Mouse (Mus musculus): ENCODE measurements at regions not wholly inside any gene's neighbourhood (a gene's known extent, or its start where the extent isn't known, plus 50 kb on each side); places are given as distances from the start of the nearest gene placed in this dataset.
"Not testable (repeated sequence)": the region's sequence is repeated elsewhere in the genome, so short reads cannot be mapped to it uniquely, and the experiment has no call there.

DNA sequence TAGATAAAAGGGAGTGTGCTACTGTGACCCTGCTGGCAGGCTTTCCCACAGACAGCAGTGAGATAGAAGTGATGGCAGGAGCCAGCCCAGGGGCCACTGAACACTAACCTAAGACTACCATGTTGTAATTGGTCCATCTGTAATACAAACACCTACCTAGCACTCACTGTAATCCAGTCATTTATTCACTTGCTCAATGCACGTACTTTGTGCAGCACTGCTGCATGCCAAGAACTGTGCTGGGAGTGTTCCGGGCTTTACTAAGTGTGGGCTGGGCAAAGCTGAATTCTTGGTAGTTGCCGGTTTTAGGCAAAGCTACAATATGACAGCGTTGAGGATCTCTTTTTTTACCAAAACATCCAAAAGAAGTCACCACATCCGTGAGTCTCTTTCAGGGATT lies 172.1 kb downstream of the Srek1 start:
- WGBS = 91% methylated on average over 5 of the region's 5 CpGs
- Histone ChIP-seq H3K9ac (ENCODE audit: low read length) (no peak overlapping the region), H3K9me3 (ENCODE audit: control insufficient read depth, low read length) (no peaks in the 10 kb centered on the region), H3K27ac (replicated peaks; ENCODE audit: low read depth, low read length) (no peak overlapping the region), H3K4me2 (ENCODE audit: low read depth, severe bottlenecking) (no peak overlapping the region), H3K36me3 (ENCODE audit: control insufficient read depth, insufficient read depth, low read length) (no peaks in the 10 kb centered on the region), H3K4me1 (ENCODE audit: control insufficient read depth, insufficient read depth, low read length) (no peaks in the 10 kb centered on the region), H3K27me3 (ENCODE audit: control insufficient read depth, insufficient read depth, low read length) (no peaks in the 10 kb centered on the region), H3K4me3 (ENCODE audit: low read depth, low read length) (no peak overlapping the region)
- ATAC-seq (ENCODE audit: insufficient number of reproducible peaks, low FRiP score, low TSS enrichment, low read depth) (no peak), DNase-seq (ENCODE audit: low spot score) (no peak)

DNA sequence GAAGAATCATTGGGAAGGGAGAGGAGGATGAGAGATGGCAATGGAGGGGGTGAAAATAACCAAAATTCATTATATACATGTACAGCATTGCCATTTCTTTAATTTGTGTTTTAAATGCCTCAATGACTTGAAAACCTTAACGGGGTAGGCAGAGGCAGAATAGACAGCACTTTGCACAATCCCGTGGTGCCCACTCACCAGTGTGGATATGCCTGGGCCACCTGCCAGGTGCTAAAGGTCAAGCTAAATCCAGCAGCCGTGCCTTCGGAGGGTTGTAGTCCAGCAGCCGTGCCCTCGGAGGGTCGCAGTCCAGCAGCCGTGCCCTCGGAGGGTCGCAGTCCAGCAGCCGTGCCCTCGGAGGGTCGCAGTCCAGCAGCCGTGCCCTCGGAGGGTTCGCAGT lies 182.0 kb downstream of the Srek1 start:
- no peaks in the 10 kb centered on the region for H3K9me3 ChIP-seq (ENCODE audit: control insufficient read depth, low read length)
- no peak for ATAC-seq (ENCODE audit: insufficient number of reproducible peaks, low FRiP score, low TSS enrichment, low read depth)
- H3K4me1 ChIP-seq (ENCODE audit: control insufficient read depth, insufficient read depth, low read length) = no peaks in the 10 kb centered on the region
- WGBS = 93% methylated on average over 16 of the region's 16 CpGs
- no peak overlapping the region for H3K4me2 ChIP-seq (ENCODE audit: low read depth, severe bottlenecking)
- DNase-seq (ENCODE audit: low spot score) = no peak
- no peak overlapping the region for H3K4me3 ChIP-seq (ENCODE audit: low read depth, low read length)
- no peaks in the 10 kb centered on the region for H3K36me3 ChIP-seq (ENCODE audit: control insufficient read depth, insufficient read depth, low read length)
- no peak overlapping the region for H3K9ac ChIP-seq (ENCODE audit: low read length)
- H3K27ac ChIP-seq (replicated peaks; ENCODE audit: low read depth, low read length) = no peak overlapping the region
- H3K27me3 ChIP-seq (ENCODE audit: control insufficient read depth, insufficient read depth, low read length) = no peaks in the 10 kb centered on the region

GRCm38 (mm10) chr13:103591874-103592273 lies 182.5 kb downstream of the Srek1 start:
- ATAC-seq (ENCODE audit: insufficient number of reproducible peaks, low FRiP score, low TSS enrichment, low read depth) = no peak
- Histone ChIP-seq H3K9me3 (ENCODE audit: control insufficient read depth, low read length) (no peaks in the 10 kb centered on the region), H3K9ac (ENCODE audit: low read length) (no peak overlapping the region), H3K4me2 (ENCODE audit: low read depth, severe bottlenecking) (no peak overlapping the region), H3K4me1 (ENCODE audit: control insufficient read depth, insufficient read depth, low read length) (no peaks in the 10 kb centered on the region), H3K27ac (replicated peaks; ENCODE audit: low read depth, low read length) (no peak overlapping the region), H3K4me3 (ENCODE audit: low read depth, low read length) (no peak overlapping the region), H3K27me3 (ENCODE audit: control insufficient read depth, insufficient read depth, low read length) (no peaks in the 10 kb centered on the region), H3K36me3 (ENCODE audit: control insufficient read depth, insufficient read depth, low read length) (no peaks in the 10 kb centered on the region)
- 87% methylated on average over 6 of the region's 6 CpGs for WGBS
- no peak for DNase-seq (ENCODE audit: low spot score)

- H3K9ac ChIP-seq (ENCODE audit: low read length); ATAC-seq (ENCODE audit: insufficient number of reproducible peaks, low FRiP score, low TSS enrichment, low read depth); H3K4me2 ChIP-seq (ENCODE audit: low read depth, severe bottlenecking); H3K4me3 ChIP-seq (ENCODE audit: low read depth, low read length); H3K9me3 ChIP-seq (ENCODE audit: control insufficient read depth, low read length); H3K4me1 ChIP-seq (ENCODE audit: control insufficient read depth, insufficient read depth, low read length); H3K36me3 ChIP-seq (ENCODE audit: control insufficient read depth, insufficient read depth, low read length); DNase-seq (ENCODE audit: low spot score); H3K27me3 ChIP-seq (ENCODE audit: control insufficient read depth, insufficient read depth, low read length); H3K27ac ChIP-seq (replicated peaks; ENCODE audit: low read depth, low read length): not testable (repeated sequence)
- 74% methylated on average over 7 of the region's 7 CpGs for WGBS
Measured at GRCm38 (mm10) chr13:103591381-103591780, 183.0 kb downstream of the Srek1 start.

- Histone ChIP-seq H3K27ac (replicated peaks; ENCODE audit: low read depth, low read length) (no peak overlapping the region), H3K27me3 (ENCODE audit: control insufficient read depth, insufficient read depth, low read length) (no peaks in the 10 kb centered on the region), H3K4me1 (ENCODE audit: control insufficient read depth, insufficient read depth, low read length) (no peaks in the 10 kb centered on the region), H3K9ac (ENCODE audit: low read length) (no peak overlapping the region), H3K36me3 (ENCODE audit: control insufficient read depth, insufficient read depth, low read length) (no peaks in the 10 kb centered on the region), H3K4me2 (ENCODE audit: low read depth, severe bottlenecking) (no peak overlapping the region), H3K4me3 (ENCODE audit: low read depth, low read length) (no peak overlapping the region), H3K9me3 (ENCODE audit: control insufficient read depth, low read length) (no peaks in the 10 kb centered on the region)
- WGBS = 91% methylated on average over 5 of the region's 5 CpGs
- DNase-seq (ENCODE audit: low spot score) (no peak), ATAC-seq (ENCODE audit: insufficient number of reproducible peaks, low FRiP score, low TSS enrichment, low read depth) (no peak)
Measured at GRCm38 (mm10) chr13:103589646-103590045, 184.8 kb downstream of the Srek1 start.

DNA sequence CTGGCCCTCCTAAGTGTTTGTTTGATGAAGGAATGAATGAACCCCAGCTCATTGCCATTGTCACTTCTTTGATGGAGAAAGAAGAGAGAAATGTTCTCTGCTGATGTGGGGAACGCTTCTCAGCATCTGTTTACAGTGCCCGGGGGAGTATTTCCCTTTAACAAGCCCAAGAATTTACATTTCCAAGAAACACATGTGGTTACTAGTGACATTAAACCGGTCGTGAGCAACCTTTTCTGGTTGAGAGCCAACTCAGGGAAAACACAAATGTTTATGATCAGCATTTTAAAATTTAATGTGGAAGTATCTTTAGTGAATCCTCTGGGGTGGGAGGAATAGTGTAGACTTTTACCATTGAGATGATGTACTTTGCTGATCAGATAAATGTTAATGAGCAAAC lies 197.6 kb downstream of the Srek1 start:
- ATAC-seq (ENCODE audit: insufficient number of reproducible peaks, low FRiP score, low TSS enrichment, low read depth) = no peak
- Histone ChIP-seq H3K9me3 (ENCODE audit: control insufficient read depth, low read length) (no peaks in the 10 kb centered on the region), H3K27ac (replicated peaks; ENCODE audit: low read depth, low read length) (no peak overlapping the region), H3K27me3 (ENCODE audit: control insufficient read depth, insufficient read depth, low read length) (no peaks in the 10 kb centered on the region), H3K36me3 (ENCODE audit: control insufficient read depth, insufficient read depth, low read length) (no peaks in the 10 kb centered on the region), H3K4me3 (ENCODE audit: low read depth, low read length) (no peak overlapping the region), H3K4me1 (ENCODE audit: control insufficient read depth, insufficient read depth, low read length) (no peaks in the 10 kb centered on the region), H3K9ac (ENCODE audit: low read length) (no peak overlapping the region), H3K4me2 (ENCODE audit: low read depth, severe bottlenecking) (no peak overlapping the region)
- WGBS = 39% methylated on average over 4 of the region's 4 CpGs
- DNase-seq (ENCODE audit: low spot score) = no peak

- Histone ChIP-seq H3K9ac (ENCODE audit: low read length) (no peak overlapping the region), H3K36me3 (ENCODE audit: control insufficient read depth, insufficient read depth, low read length) (no peaks in the 10 kb centered on the region), H3K4me1 (ENCODE audit: control insufficient read depth, insufficient read depth, low read length) (0 out of 2 replicates have a peak, but pooled peaks cover 3% of the 10 kb centered on the region), H3K4me2 (ENCODE audit: low read depth, severe bottlenecking) (no peak overlapping the region), H3K9me3 (ENCODE audit: control insufficient read depth, low read length) (no peaks in the 10 kb centered on the region), H3K27ac (replicated peaks; ENCODE audit: low read depth, low read length) (no peak overlapping the region), H3K27me3 (ENCODE audit: control insufficient read depth, insufficient read depth, low read length) (no peaks in the 10 kb centered on the region), H3K4me3 (ENCODE audit: low read depth, low read length) (no peak overlapping the region)
- DNase-seq (ENCODE audit: low spot score) = no peak
- WGBS = 62% methylated on average over 8 of the region's 8 CpGs
- ATAC-seq (ENCODE audit: insufficient number of reproducible peaks, low FRiP score, low TSS enrichment, low read depth) = peak; percentile 62; the same call in 1 of the 2 replicates
Measured at GRCm38 (mm10) chr13:103564715-103565114, 209.7 kb downstream of the Srek1 start.

DNA sequence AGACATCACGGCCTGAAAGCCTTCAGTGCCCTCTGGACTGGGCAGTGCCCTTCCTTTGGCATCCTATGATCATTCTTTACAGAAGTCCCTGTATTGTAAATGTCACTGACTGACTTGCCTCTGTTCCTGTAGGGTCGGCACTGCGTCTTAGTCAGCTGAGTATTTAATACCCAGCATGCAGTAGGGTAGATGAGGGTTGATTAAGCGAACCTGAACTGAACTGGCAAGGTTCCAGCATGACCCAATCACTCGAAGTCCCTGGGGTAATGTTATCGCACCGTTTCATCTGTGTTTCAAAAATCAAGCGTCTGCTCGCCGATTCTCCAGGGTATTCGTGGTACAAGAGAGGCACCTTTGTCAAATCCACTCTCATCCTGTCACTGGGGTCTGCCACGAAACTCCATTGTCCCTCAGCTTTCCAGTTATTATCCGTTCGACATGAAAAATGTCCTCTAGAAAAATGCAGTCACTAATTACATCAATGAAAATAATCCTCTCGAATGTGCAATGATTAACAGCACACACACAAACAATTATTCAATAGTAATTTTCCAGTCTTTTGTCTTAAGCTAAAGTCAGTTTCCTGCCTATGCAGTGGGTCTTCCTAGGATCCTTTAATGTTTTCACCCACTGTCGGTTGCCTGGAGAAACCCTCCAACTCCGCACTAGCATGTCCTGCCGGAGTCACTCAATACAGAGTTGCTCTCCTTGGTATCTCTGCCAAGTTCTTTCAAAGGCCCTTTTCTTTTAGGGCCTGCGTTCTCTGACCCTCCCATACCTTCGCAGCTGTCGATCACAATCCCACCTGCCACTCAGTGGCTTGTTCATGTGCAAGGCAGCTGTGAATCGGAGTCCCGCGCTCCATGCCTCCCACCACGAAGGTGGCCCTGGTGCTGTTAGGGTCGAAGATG lies 212.4 kb downstream of the Srek1 start:
- H3K36me3 ChIP-seq (ENCODE audit: control insufficient read depth, insufficient read depth, low read length) = no peaks in the 10 kb centered on the region
- H3K9ac ChIP-seq (ENCODE audit: low read length) = no peak overlapping the region
- 89% methylated on average over 26 of the region's 26 CpGs for WGBS
- DNase-seq (ENCODE audit: low spot score) (no peak), ATAC-seq (ENCODE audit: insufficient number of reproducible peaks, low FRiP score, low TSS enrichment, low read depth) (no peak)
- 0 out of 2 replicates have a peak, but pooled peaks cover 3% of the 10 kb centered on the region for H3K4me1 ChIP-seq (ENCODE audit: control insufficient read depth, insufficient read depth, low read length)
- H3K9me3 ChIP-seq (ENCODE audit: control insufficient read depth, low read length) = no peaks in the 10 kb centered on the region
- H3K4me3 ChIP-seq (ENCODE audit: low read depth, low read length) = no peak overlapping the region
- no peak overlapping the region for H3K4me2 ChIP-seq (ENCODE audit: low read depth, severe bottlenecking)
- no peaks in the 10 kb centered on the region for H3K27me3 ChIP-seq (ENCODE audit: control insufficient read depth, insufficient read depth, low read length)
- no peak overlapping the region for H3K27ac ChIP-seq (replicated peaks; ENCODE audit: low read depth, low read length)

Data from limb, embryonic 11.5 days (tissue).